ENCODE assay signal across 10 mouse cellular contexts in the genomic region with DNA sequence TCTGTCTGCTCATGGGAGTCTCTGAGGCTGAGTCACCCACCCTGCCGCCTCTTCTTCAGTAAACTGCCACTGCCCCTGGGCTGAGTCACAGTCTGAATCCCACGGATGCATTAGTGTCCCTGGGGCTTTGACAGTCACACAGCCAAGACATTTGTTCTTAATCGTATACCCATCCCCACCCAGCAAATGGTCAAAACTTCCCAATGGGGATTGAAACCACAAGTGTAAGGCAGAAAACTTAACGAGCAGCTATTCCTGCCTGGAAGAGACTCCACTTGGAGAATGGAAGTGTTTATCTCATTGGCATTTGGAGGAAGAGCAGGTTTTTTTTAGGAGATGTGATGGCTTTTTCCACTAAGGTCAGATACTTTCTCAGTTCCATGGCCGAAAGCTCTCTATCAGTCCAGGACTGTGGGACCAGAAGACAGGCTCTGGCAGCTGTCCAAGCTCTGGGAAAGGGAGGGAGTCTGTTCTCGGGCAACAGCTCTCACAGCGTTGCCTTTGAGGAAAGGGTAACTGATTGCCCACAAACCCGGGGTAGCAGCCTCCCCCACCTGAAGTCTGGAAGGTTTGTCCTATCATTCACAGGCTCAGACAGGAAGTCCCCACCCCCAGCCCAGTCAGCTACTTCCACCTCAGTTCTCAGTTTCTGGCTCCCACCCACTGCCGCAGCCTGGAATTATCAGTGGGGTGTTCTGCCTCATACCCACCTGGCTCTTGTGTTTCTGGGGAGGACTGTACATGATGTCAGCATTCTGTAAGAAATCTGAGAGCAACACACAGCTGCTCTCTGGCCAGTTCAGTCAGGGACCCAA.
DNase-seq lines count a peak whose midpoint lies in the region; ATAC-seq and TF ChIP-seq lines count a peak whose summit lies in the region.
"Had no signal": no experiment of that assay in that cellular context is flagged by ENCODE, and none has a peak within 500 bp of the region (broad histone marks: within the 10 kb centered on the region; RNA-seq: fewer than 3 reads in every experiment).

No protein-coding gene starts in this region.

- peak; percentile 60 for DNase-seq in hindbrain, postnatal 0 days (ENCODE audit: low spot score)
- DNase-seq in hindbrain, embryonic 10.5 days (ENCODE audit: low spot score) = no peak
- DNase-seq in Muller cell, postnatal 12 days (ENCODE audit: inconsistent ontology term) = peak; percentile 68
- peak; percentile 69 for DNase-seq in gastrocnemius, postnatal 14 days
- peak; percentile 25 for DNase-seq in kidney, adult 9 months
- no peak for DNase-seq in B cell, adult 2 months
- DNase-seq in natural killer cell, adult 2 months (ENCODE audit: low spot score in 2 of 2) = no peak

- intact Hi-C loops in gastrocnemius, postnatal 14 days (cut with DNase I; ENCODE audit: low total_unique reads) = no loop called here

- no peak overlapping the region for H3ac ChIP-seq in myocyte (ENCODE audit: control insufficient read depth, insufficient read length)

- no peaks in the 10 kb centered on the region for H3K79me2 ChIP-seq in myocyte (ENCODE audit: control insufficient read depth, insufficient read depth)

- H3K36me3 ChIP-seq in hindbrain, postnatal 0 days (ENCODE audit: insufficient read depth, low read length) = no peaks in the 10 kb centered on the region
- no peaks in the 10 kb centered on the region for H3K36me3 ChIP-seq in hindbrain, embryonic 10.5 days
- H3K36me3 ChIP-seq in myocyte (ENCODE audit: control insufficient read depth, insufficient read depth) = no peaks in the 10 kb centered on the region
- H3K36me3 ChIP-seq: G1E had no signal

- no peak overlapping the region for H3K4me2 ChIP-seq in hindbrain, postnatal 0 days (ENCODE audit: low read depth, low read length)
- peak overlapping the region; percentile 84 for H3K4me2 ChIP-seq in myocyte (ENCODE audit: low read depth)

- no peak overlapping the region for H3K4me3 ChIP-seq in hindbrain, postnatal 0 days (ENCODE audit: low read length)
- no peak overlapping the region for H3K4me3 ChIP-seq in hindbrain, embryonic 10.5 days
- H3K4me3 ChIP-seq in myocyte = no peak overlapping the region
- H3K4me3 ChIP-seq: erythroblast, embryonic 14.5 days had no signal

- ATAC-seq in hindbrain, postnatal 0 days = no peak

- WGBS in hindbrain, postnatal 0 days = 35% methylated on average over 9 of the region's 9 CpGs
- WGBS in hindbrain, embryonic 10.5 days = 70% methylated on average over 9 of the region's 9 CpGs

- no peaks in the 10 kb centered on the region for H3K4me1 ChIP-seq in hindbrain, postnatal 0 days (ENCODE audit: insufficient read depth, low read length)
- H3K4me1 ChIP-seq in hindbrain, embryonic 10.5 days (replicated peaks) = no peaks in the 10 kb centered on the region

- TF ChIP-seq CTCF in hindbrain, postnatal 0 days (IDR thresholded peaks at IDR 0.05; ENCODE audit: low read depth) = no peak

- H3K27me3 ChIP-seq in hindbrain, postnatal 0 days (ENCODE audit: insufficient read depth, low read length) = no peaks in the 10 kb centered on the region
- H3K27me3 ChIP-seq in hindbrain, embryonic 10.5 days (ENCODE audit: insufficient read depth, poor library complexity, severe bottlenecking) = no peaks in the 10 kb centered on the region
- no peaks in the 10 kb centered on the region for H3K27me3 ChIP-seq in myocyte (ENCODE audit: control insufficient read depth, insufficient read depth, insufficient read length)

- H3K27ac ChIP-seq in hindbrain, postnatal 0 days = no peak overlapping the region
- no peak overlapping the region for H3K27ac ChIP-seq in hindbrain, embryonic 10.5 days

- no peaks in the 10 kb centered on the region for H3K9me3 ChIP-seq in hindbrain, postnatal 0 days (ENCODE audit: low read length)
- H3K9me3 ChIP-seq in hindbrain, embryonic 10.5 days = no peaks in the 10 kb centered on the region

- H3K9ac ChIP-seq in hindbrain, postnatal 0 days (replicated peaks; ENCODE audit: low read length) = no peak overlapping the region

- TF ChIP-seq POLR2A in myocyte (IDR thresholded peaks at IDR 0.05; ENCODE audit: insufficient read length, low read depth) = no peak

TF ChIP-seq in myocyte, 11 proteins besides CTCF, POLR2A, EP300 and RAD21:
- TF ChIP-seq TCF3 (IDR thresholded peaks at IDR 0.05; ENCODE audit: insufficient read length, low read depth) (no peak), MYOD1 (IDR thresholded peaks at IDR 0.05; ENCODE audit: control insufficient read depth in 1 of 3, insufficient read length in 2 of 3, low read depth in 2 of 3) (peak in 2 of 3 experiments; percentile 69 to 72), TCF12 (IDR thresholded peaks at IDR 0.05; ENCODE audit: insufficient read depth, poor library complexity, severe bottlenecking) (peak; percentile 7), CEBPB (IDR thresholded peaks at IDR 0.05; ENCODE audit: insufficient read depth, poor library complexity, severe bottlenecking) (0 out of 2 replicates have a peak, but pooled peaks have one; percentile 7), MAX (IDR thresholded peaks at IDR 0.05; ENCODE audit: low read depth) (no peak), MYOG (IDR thresholded peaks at IDR 0.05; ENCODE audit: control insufficient read depth in 1 of 3, insufficient read depth in 1 of 3, insufficient read length in 2 of 3, low read depth in 2 of 3) (peak in 1 of 3 experiments; percentile 47)

Comparison
In these comparisons a context has a peak if more than half of its experiments do, and no peak if none do; other contexts are left out.
1. DNase-seq: peak in hindbrain, postnatal 0 days (single experiment), Muller cell, postnatal 12 days (single experiment), gastrocnemius, postnatal 14 days (single experiment) and kidney, adult 9 months (single experiment); none in hindbrain, embryonic 10.5 days (single experiment), B cell, adult 2 months (0 of 2) and natural killer cell, adult 2 months (0 of 2).